Mouse (Mus musculus): Measurements from ENCODE around the gene Madd.

- TF ChIP-seq CTCF (IDR thresholded peaks at IDR 0.05; ENCODE audit: low read depth) (no peak), EP300 (IDR thresholded peaks at IDR 0.05; ENCODE audit: low read depth) (no peak)
Observed at GRCm38 (mm10) chr2:91120261-91120671, 63.4 kb downstream of the Madd start.

All from liver, embryonic 14.5 days (tissue).